Mouse (Mus musculus): ENCODE results near the gene Emc7. TPM values are rescaled to one million over a fixed set of nuclear protein-coding genes. Genes with fewer than 3 reads are reported as not detected.
"Not testable (repeated sequence)": the region's sequence is repeated elsewhere in the genome, so short reads cannot be mapped to it uniquely, and the experiment has no call there.

The Emc7 gene
- total RNA-seq (2014; fragmentation: Nextera tagmentation) (14.4 and 15.0 TPM in 2 replicates), total RNA-seq (2017) (9.7 and 11.9 TPM in 2 replicates), polyA plus RNA-seq (2012) (1.1 and 1.8 TPM in 2 replicates)

DNA sequence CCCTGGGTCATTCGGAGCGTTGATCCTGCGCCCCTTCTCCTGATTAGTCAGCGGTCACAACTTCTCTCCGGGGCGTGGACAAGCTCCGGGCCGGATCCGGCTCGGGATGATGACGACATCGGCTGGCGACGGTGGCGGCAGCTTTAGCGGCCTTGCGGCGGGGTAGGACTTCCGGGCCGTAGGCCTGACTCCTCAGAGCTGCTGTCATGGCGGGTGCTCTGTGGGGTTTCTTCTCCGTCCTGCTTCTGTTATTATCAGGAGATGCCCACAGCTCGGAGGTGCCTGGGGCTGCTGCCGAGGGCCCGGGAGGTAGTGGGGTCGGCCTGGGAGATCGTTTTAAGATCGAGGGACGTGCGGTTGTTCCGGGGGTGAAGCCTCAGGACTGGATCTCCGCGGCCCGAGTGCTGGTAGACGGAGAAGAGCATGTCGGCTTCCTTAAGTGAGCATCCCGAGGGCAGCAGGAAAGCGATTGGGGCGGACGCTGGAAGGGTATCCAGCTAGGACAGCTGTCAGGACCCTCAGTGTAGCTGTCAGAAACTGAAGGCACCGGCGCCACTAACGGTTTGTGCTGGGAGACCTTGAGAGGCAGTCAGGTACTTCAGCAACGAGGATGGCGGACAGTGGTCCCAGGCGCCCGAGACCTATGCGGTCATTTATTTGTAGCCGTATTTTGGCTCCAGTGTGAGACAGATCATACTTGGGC lies at the start of gene Emc7:
Gene Emc7, plus strand, starts transcription at position 136 of the 703 bp plus-strand sequence.
- Histone ChIP-seq H3K9me3 (replicated peaks) (no peaks in the 10 kb centered on the region), H3K4me1 (ENCODE audit: insufficient read depth, low read depth, low read length) (peaks cover 28% of the 10 kb centered on the region), H3K36me3 (replicated peaks) (peaks cover 15% of the 10 kb centered on the region), H3K27me3 (ENCODE audit: insufficient read depth, low read length) (no peaks in the 10 kb centered on the region), H3K4me3 (ENCODE audit: low read depth, low read length) (peak within 1 kb of the TSS; percentile 86)
- DNase-seq (ENCODE audit: low spot score) (peak; percentile 81), ATAC-seq (ENCODE audit: extremely low read depth, insufficient number of reproducible peaks, low FRiP score, poor library complexity, severe bottlenecking) (peak; percentile 91)
- TF ChIP-seq TAL1 (conservative IDR thresholded peaks at IDR 0.05; ENCODE audit: low read depth, low read length) (no peak), POLR2AphosphoS5 (IDR thresholded peaks at IDR 0.05; ENCODE audit: insufficient replicate concordance, low read depth, low read length) (no peak)

DNA sequence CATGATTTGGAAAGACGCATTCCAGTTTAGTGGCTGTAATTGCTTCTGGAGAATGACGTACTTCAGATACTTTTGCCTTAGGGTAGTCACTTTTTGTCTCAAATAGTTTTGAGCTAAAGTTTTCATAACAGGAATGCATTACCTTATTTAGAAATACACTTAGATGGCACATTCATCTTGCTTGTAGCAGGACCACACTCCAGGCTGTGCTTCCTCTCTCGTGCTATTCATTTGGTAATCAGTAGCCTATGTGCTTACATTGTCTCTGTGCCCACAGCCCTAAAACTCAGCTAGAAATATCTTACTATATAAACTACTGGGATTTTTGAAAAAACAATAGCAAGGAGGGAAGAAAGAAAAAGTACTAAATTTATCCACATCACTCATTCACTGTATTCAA lies 47.8 kb upstream of the Emc7 start:
- DNase-seq (ENCODE audit: low spot score), result no peak
- H3K9me3 ChIP-seq (replicated peaks), result no peaks in the 10 kb centered on the region

DNA sequence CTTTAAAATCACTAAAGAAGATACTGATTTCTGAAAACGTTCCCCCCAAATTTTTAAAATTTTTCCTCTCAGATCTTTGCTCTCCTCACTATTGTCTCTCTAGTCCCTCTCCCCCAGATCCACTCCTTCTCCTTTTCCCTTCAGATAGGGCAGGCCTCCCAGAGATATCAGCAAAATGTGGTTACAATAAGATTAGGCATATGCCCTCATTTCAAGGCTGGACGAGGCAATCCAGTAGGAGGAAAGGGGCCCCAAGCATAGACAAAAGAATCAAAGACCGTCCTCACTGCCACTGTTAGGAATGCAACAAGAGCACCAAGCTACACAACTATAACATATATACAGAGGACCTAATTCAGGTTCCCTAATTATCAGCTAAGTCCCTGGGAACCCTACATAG lies 29.5 kb upstream of the Emc7 start:
- Histone ChIP-seq H3K4me1 (ENCODE audit: insufficient read depth, low read depth, low read length) (0 out of 2 replicates have a peak, but pooled peaks cover 3% of the 10 kb centered on the region), H3K27me3 (ENCODE audit: insufficient read depth, low read length) (peaks cover 3% of the 10 kb centered on the region), H3K4me3 (ENCODE audit: low read depth, low read length) (no peak overlapping the region), H3K36me3 (replicated peaks) (no peaks in the 10 kb centered on the region), H3K9me3 (replicated peaks) (no peaks in the 10 kb centered on the region)
- ATAC-seq (ENCODE audit: extremely low read depth, insufficient number of reproducible peaks, low FRiP score, poor library complexity, severe bottlenecking), result no peak
- DNase-seq (ENCODE audit: low spot score), result no peak
- TF ChIP-seq TAL1 (conservative IDR thresholded peaks at IDR 0.05; ENCODE audit: low read depth, low read length), result no peak
- TF ChIP-seq GATA2 (IDR thresholded peaks at IDR 0.05; ENCODE audit: borderline replicate concordance, low read depth, low read length), result no peak
- no peak for TF ChIP-seq POLR2AphosphoS5 (IDR thresholded peaks at IDR 0.05; ENCODE audit: insufficient replicate concordance, low read depth, low read length)
- TF ChIP-seq GATA1 (IDR thresholded peaks at IDR 0.05; ENCODE audit: borderline replicate concordance, low read length), result no peak
- no peak for TF ChIP-seq CTCF (IDR thresholded peaks at IDR 0.05; ENCODE audit: low read depth, low read length)

More for the DNA sequence above, 47.8 kb upstream of the Emc7 start:
- no peaks in the 10 kb centered on the region for H3K4me1 ChIP-seq (ENCODE audit: insufficient read depth, low read depth, low read length)
- no peak overlapping the region for H3K4me3 ChIP-seq (ENCODE audit: low read depth, low read length)
- H3K36me3 ChIP-seq (replicated peaks), result peaks cover 47% of the 10 kb centered on the region
- no peak for ATAC-seq (ENCODE audit: extremely low read depth, insufficient number of reproducible peaks, low FRiP score, poor library complexity, severe bottlenecking)
- TF ChIP-seq TAL1 (conservative IDR thresholded peaks at IDR 0.05; ENCODE audit: low read depth, low read length) (no peak), GATA2 (IDR thresholded peaks at IDR 0.05; ENCODE audit: borderline replicate concordance, low read depth, low read length) (no peak), CTCF (IDR thresholded peaks at IDR 0.05; ENCODE audit: low read depth, low read length) (no peak), POLR2AphosphoS5 (IDR thresholded peaks at IDR 0.05; ENCODE audit: insufficient replicate concordance, low read depth, low read length) (no peak), GATA1 (IDR thresholded peaks at IDR 0.05; ENCODE audit: borderline replicate concordance, low read length) (no peak)
- no peaks in the 10 kb centered on the region for H3K27me3 ChIP-seq (ENCODE audit: insufficient read depth, low read length)

DNA sequence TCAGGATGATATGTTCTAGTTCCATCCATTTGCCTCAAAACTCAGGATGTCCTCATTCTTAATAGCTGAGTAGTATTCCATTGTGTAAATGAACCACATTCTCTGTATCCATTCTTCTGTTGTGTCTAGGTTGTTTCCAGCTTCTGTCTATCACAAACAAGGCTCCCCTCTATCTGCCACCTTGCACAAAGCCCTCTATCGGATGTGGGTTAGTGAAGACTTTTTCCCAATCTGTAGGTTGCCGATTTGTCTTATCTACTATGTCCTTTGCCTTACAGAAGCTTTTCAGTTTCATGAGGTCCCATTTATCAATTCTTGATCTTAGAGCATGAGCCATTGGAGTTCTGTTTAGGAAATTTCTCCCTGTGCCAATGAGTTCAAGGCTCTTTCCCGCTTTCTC lies 26.3 kb upstream of the Emc7 start:
- not testable (repeated sequence) for H3K4me1 ChIP-seq (ENCODE audit: insufficient read depth, low read depth, low read length); H3K4me3 ChIP-seq (ENCODE audit: low read depth, low read length); DNase-seq (ENCODE audit: low spot score); H3K9me3 ChIP-seq (replicated peaks); ATAC-seq (ENCODE audit: extremely low read depth, insufficient number of reproducible peaks, low FRiP score, poor library complexity, severe bottlenecking); H3K27me3 ChIP-seq (ENCODE audit: insufficient read depth, low read length); H3K36me3 ChIP-seq (replicated peaks)

DNA sequence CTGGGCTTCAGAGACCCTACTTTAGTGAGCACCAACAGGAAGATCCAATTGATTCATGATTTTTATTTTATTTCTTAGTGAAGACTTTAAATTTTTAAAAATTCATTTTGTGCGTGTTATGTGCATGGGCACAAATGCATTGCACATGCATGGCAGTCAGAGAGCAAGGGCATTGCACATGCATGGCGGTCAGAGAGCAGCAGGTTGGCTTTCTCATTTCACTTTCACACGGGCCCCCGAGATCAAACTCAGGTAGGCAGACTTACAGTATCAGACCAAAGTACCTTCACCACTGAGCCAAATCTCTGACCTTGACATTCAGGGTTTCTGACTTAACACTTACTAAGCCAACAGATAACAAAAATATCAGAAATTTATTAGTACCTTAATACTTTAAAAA lies 25.1 kb upstream of the Emc7 start:
- ATAC-seq (ENCODE audit: extremely low read depth, insufficient number of reproducible peaks, low FRiP score, poor library complexity, severe bottlenecking) (no peak), DNase-seq (ENCODE audit: low spot score) (no peak)
- H3K9me3 ChIP-seq (replicated peaks), result no peaks in the 10 kb centered on the region
- H3K27me3 ChIP-seq (ENCODE audit: insufficient read depth, low read length), result no peaks in the 10 kb centered on the region
- peaks cover 13% of the 10 kb centered on the region for H3K4me1 ChIP-seq (ENCODE audit: insufficient read depth, low read depth, low read length)
- H3K4me3 ChIP-seq (ENCODE audit: low read depth, low read length), result no peak overlapping the region
- no peak for TF ChIP-seq POLR2AphosphoS5 (IDR thresholded peaks at IDR 0.05; ENCODE audit: insufficient replicate concordance, low read depth, low read length)
- no peak for TF ChIP-seq GATA1 (IDR thresholded peaks at IDR 0.05; ENCODE audit: borderline replicate concordance, low read length)
- no peak for TF ChIP-seq TAL1 (conservative IDR thresholded peaks at IDR 0.05; ENCODE audit: low read depth, low read length)
- TF ChIP-seq CTCF (IDR thresholded peaks at IDR 0.05; ENCODE audit: low read depth, low read length), result no peak
- no peak for TF ChIP-seq GATA2 (IDR thresholded peaks at IDR 0.05; ENCODE audit: borderline replicate concordance, low read depth, low read length)
- no peaks in the 10 kb centered on the region for H3K36me3 ChIP-seq (replicated peaks)

DNA sequence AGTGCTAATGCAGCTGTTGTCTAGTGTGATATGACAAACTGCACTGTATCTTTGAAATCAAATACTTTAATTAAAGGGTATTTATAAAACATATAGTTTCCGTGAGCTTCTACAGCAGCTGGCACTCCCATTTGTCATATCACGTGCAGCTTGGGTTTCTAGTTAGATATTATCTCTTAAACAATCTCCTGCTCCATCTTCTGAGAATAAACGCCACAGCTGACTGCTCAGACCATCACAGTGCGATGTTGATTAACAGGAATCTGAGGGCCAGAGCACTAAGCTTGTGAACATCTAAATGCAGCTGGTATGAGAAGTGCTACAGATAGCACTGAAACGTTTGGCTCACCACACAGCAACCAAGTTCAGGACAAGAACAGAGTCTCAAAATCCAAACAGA lies 24.4 kb upstream of the Emc7 start:
- TF ChIP-seq GATA1 (IDR thresholded peaks at IDR 0.05; ENCODE audit: borderline replicate concordance, low read length) (no peak), POLR2AphosphoS5 (IDR thresholded peaks at IDR 0.05; ENCODE audit: insufficient replicate concordance, low read depth, low read length) (no peak), GATA2 (IDR thresholded peaks at IDR 0.05; ENCODE audit: borderline replicate concordance, low read depth, low read length) (no peak), CTCF (IDR thresholded peaks at IDR 0.05; ENCODE audit: low read depth, low read length) (no peak), TAL1 (conservative IDR thresholded peaks at IDR 0.05; ENCODE audit: low read depth, low read length) (no peak)
- no peaks in the 10 kb centered on the region for H3K36me3 ChIP-seq (replicated peaks)

More for the DNA sequence above, 24.4 kb upstream of the Emc7 start:
- no peak for DNase-seq (ENCODE audit: low spot score)
- H3K4me1 ChIP-seq (ENCODE audit: insufficient read depth, low read depth, low read length), result peaks cover 11% of the 10 kb centered on the region
- no peaks in the 10 kb centered on the region for H3K27me3 ChIP-seq (ENCODE audit: insufficient read depth, low read length)
- H3K4me3 ChIP-seq (ENCODE audit: low read depth, low read length), result no peak overlapping the region
- no peaks in the 10 kb centered on the region for H3K9me3 ChIP-seq (replicated peaks)
- ATAC-seq (ENCODE audit: extremely low read depth, insufficient number of reproducible peaks, low FRiP score, poor library complexity, severe bottlenecking), result 0 out of 2 replicates have a peak, but pooled peaks have one; percentile 12
